Mouse (Mus musculus) left cerebral cortex, postnatal 25 days (tissue): ENCODE results near the gene Rhobtb1. TPM values are rescaled to one million over a fixed set of nuclear protein-coding genes. Genes with fewer than 3 reads are reported as not detected.

Experiments used
- DNase-seq, 2 experiments: peaks; one replicate each; pipeline ENCODE4 v3.0.0; 2022; ENCODE audit warnings: low spot score in 2 of 2, mixed read lengths in 1 of 2
- intact Hi-C: fragments of 180-260 bp; cut with DNase I; formaldehyde crosslinking; loops from one replicate; pipeline ENCODE4 v1.15.1; 2025
- total RNA-seq, 2 experiments: library from RNA; stranded (reverse); gene quantifications; 2 replicates each; pipeline ENCODE4 v1.2.3; 2021

Rhobtb1 gene
- 1 to 10 TPM; 6.3 to 6.7 TPM for total RNA-seq

DNA sequence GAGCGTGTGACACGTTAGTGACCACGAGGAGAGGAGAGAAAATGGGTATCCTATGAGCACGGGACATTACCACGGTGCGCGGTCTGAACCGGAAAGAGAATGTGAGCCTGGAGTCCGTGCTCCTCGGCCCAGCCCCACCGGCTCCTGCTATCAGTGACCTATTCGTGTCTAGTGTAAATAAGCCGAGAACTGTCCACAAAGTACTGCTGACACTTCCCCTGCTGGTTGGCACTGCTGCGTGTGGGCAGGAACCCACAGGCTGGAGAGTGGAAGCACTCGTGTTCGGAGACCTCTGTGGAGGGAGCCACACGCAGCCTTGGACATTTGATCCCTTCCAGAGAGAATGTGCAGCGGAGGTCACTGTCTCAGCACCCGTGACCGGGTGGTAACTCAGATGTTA lies at the start of gene Rhobtb1:
Gene Rhobtb1, plus strand, starts transcription at position 390 of the 400 bp plus-strand sequence.
- intact Hi-C loops = no loop called here
- DNase-seq = no peak

GRCm38 (mm10) chr10:69101988-69102387 lies 49.2 kb upstream of the Rhobtb1 start:
- intact Hi-C loops = no loop called here
- DNase-seq = peak; percentile 54 to 62

GRCm38 (mm10) chr10:69104143-69104882 lies 46.9 kb upstream of the Rhobtb1 start:
- intact Hi-C loops = no loop called here

DNA sequence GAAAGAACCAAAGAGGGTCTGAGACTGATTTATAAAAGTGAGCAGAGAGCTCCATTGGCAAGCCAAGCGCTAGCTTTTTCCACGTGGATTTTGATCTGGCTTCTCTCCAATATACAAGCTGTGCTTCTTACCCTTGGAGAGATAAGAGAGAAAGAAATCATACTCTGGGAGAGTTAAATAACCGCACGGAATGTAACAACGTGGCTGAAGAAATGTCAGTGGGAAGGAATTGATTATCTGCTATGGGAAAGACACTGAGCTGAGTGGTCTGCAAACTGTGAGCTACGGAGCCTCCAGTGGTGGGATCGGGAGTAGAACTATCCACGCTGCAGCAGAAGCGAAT lies 46.4 kb upstream of the Rhobtb1 start:
- DNase-seq = no peak
- intact Hi-C loops = no loop called here

More at GRCm38 (mm10) chr10:69104143-69104882, 46.9 kb upstream of the Rhobtb1 start:
- DNase-seq = no peak

DNA sequence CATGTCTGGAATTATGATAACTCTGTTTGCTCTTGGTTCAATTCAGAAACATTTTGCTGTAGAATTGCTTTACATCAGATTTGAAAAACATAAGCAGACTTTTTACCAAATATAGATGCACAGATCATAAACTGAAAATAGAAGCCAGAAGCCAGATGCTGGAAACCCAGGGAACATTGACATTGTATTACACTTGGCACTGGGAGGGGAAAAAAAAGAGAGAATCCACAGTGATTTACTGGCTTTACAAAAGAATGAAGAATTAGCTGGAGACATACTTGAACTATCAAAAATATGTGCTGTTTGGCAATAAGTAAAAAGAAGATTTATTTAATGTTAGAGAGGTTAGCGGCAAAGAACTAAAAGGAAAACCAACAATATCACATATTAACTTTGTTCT lies 44.4 kb upstream of the Rhobtb1 start:
- intact Hi-C loops = no loop called here
- DNase-seq = no peak

DNA sequence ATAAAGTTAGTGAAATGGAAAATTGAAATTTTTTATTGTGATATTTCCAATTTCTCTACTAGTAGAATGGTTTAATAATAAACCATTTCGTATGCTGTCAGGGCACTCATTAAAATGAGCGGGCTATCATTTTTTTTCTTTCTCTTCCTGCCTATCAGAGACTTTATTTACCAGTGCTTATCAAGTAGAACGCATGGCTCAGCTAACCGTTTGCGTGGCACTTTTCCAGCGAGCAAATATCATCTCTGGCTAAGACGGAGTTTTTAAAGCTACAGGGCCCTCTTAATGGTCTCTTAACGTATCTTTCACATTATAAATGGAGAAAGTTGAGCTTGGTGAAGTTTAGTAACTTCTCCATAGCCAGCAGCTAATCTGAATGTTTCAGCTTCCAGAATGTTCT lies 44.0 kb upstream of the Rhobtb1 start:
- no peak for DNase-seq
- intact Hi-C loops = no loop called here

- intact Hi-C loops = no loop called here
- no peak for DNase-seq
These were observed 36.9 kb upstream of the Rhobtb1 start for GRCm38 (mm10) chr10:69114384-69114783.

DNA sequence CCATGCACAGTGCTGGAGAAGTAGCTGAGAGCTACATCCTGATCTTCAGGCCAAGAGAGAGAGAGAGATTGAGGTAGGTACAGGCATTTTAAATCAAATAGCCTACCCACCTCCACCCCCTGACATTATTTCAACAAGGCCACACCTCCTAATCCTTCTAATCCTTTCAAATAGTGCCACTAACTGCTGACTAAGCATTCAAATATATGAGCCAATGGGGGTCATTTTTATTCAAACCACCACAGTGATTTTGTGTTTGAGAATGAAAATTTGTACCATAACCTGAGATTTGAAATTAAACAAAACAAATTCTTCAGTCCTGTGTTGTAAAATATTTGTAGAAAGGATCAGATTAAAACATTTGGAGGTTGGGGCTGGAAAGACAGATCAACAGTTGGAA lies 33.2 kb upstream of the Rhobtb1 start:
- no peak for DNase-seq
- intact Hi-C loops = no loop called here

- intact Hi-C loops = no loop called here
- no peak for DNase-seq
These were observed 32.3 kb upstream of the Rhobtb1 start for GRCm38 (mm10) chr10:69118893-69119292.

DNA sequence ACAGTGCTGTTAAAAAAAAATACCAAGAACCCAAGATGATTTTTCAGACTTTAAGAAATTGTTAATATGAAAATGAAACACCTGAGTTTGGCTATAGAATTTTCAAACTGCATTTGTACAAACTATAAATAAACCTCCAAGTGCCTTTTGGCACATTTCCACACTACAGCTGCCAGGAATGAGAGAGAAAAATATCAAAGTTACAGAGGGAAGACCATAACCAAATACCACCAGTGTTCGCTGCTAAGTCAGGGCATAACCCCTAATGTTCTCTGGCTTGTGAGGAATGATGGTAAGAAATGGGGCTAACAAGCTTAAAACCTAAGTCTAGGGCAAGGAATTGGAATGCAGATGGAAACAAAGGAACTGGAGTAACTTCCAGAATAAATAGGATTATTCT lies 31.8 kb upstream of the Rhobtb1 start:
- intact Hi-C loops = no loop called here
- no peak for DNase-seq

DNA sequence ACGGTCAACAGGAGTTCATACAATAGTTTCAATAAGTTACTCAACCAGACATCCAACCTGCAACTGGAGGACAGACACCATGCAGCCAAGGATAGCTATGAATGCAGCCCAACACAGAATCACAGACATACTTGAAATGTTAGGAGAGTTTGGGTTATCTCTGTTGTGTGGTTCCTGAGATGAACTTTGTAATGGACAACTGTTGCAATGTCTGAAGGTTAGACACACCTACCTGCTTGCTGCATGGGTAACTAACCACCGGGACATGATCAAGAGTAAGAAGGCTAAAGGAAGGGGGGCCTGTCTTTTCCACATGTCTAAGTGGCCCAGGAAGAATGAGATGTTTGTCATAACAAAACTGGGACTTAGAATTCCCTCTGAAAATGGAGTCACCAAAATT lies 24.7 kb upstream of the Rhobtb1 start:
- intact Hi-C loops = no loop called here

DNA sequence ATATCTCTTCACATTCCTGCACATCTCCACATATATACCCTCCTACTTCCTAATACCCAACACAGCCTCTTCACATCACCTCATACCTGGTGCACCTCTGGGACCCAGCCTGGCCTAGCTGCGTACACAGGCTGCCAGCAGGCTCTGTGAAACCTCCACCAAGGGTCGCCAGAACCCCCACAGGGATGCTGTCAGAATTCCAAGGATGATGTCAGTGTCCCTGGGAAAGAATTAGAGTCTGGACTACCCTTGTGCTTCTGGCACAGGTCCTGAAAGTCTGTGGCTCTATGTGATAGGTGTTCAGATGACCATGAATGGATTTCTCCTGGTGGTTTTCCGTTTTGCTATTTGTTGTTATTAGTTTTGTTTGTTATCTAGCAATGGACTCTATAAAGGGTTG lies 22.7 kb upstream of the Rhobtb1 start:
- intact Hi-C loops = no loop called here
- no peak for DNase-seq

More for the DNA sequence above, 24.7 kb upstream of the Rhobtb1 start:
- DNase-seq = no peak

- no peak for DNase-seq
- intact Hi-C loops = no loop called here
These were observed 20.6 kb upstream of the Rhobtb1 start for GRCm38 (mm10) chr10:69130613-69131012.

GRCm38 (mm10) chr10:69134356-69134755 lies 16.9 kb upstream of the Rhobtb1 start:
- intact Hi-C loops = no loop called here
- no peak for DNase-seq

DNA sequence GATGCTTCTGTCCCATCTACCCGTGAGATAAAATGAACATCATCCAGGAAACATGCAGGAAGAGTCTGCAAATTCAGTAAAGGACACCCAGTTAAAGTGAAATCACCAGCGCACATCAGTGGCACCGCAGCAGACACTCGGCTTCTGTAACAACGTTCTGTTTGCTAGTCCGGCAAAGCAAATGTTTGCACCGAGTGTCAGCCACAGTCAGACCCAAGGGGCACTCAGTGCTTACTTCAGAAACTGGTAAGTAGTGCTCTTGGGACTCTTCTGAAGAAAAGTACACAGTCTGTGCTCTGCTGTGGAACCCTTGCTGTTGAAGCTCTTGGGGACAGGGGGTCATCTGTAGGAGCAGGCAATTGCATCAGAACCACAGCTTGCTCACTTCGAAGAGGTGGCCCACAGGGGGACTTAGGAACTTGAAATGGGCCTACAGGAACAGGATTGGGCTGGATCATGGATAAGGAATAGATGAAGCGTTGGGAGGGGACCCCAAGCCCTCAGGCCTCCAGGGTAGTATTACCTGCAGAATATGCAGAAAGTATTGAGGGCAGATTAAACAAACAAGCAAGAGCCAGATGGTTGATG lies 14.9 kb upstream of the Rhobtb1 start:
- intact Hi-C loops = no loop called here
- no peak for DNase-seq

GRCm38 (mm10) chr10:69149252-69149651 lies 2.0 kb upstream of the Rhobtb1 start:
- intact Hi-C loops = no loop called here
- DNase-seq = no peak

DNA sequence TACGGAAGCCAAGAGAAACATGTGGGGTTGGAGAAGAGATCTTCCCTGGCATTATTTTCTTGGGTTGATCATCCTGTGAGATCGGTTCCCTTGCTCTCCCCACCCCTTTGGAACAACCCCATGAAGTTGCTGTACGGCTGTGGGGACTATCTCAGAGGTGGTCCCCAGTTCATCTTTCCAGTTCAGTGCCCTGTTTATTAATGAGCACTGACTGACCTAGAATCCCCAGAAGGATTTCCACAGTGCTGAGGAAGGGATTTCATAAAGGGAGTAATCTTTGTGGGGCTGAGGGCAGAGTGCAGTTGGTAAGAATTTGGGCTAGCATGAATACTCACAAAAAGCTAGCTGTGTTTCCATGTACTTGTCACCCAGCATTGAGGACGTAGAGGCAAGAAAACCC lies 1.7 kb downstream of the Rhobtb1 start:
- intact Hi-C loops = no loop called here
- no peak for DNase-seq

DNA sequence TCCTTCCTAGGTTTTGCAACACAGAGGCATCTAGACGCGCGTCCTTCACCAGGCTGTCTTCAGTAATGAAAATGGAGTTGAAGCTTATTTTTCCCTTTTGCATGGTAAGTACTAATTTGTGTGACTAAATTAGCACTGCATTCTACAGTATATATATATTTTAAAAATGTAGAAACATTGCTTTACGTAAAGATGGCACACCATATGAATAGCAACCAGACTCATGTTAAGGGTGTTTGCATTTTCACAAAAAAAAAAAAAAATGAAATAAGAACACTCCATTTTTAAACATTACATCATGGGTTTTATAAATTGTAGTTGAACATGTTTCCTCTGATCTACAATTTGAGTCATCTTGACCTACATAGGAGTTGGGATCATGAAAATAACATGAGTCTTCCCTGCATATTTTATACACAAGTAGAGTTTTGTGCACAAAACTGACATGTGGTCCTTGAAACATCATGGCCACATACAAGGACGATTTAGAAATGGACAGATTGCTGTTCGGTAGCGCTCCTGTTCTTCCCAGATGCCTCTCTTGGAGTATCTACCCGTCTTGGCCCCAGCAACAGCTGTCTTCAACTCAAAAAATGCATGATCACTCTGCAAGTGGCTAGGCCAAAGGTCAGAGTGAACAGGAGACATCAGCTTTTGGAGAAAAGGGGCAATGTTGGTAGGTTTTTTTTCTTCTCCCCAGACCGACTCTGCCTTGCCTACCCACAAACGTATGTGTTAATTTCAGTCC lies 4.4 kb downstream of the Rhobtb1 start:
- intact Hi-C loops = no loop called here
- DNase-seq = peak in 1 of 2 experiments; percentile 51

GRCm38 (mm10) chr10:69156462-69156861 lies 5.2 kb downstream of the Rhobtb1 start:
- intact Hi-C loops = no loop called here
- DNase-seq = no peak

- intact Hi-C loops = no loop called here
- no peak for DNase-seq
These were observed 6.2 kb downstream of the Rhobtb1 start for GRCm38 (mm10) chr10:69157471-69157870.

- no peak for DNase-seq
- intact Hi-C loops = no loop called here
These were observed 9.6 kb downstream of the Rhobtb1 start for GRCm38 (mm10) chr10:69160877-69161276.
